Mouse (Mus musculus): Measurements from ENCODE around the gene 1700023F06Rik. TPM values are rescaled to one million over a fixed set of nuclear protein-coding genes. Genes with fewer than 3 reads are reported as not detected.
"Not testable (repeated sequence)": the region's sequence is repeated elsewhere in the genome, so short reads cannot be mapped to it uniquely, and the experiment has no call there.

The 1700023F06Rik gene
- polyA plus RNA-seq, 1 experiment from 2014 or later = 1.0 TPM

- H3K27ac ChIP-seq = no peak overlapping the region
- peaks cover 55% of the 10 kb centered on the region for H3K36me3 ChIP-seq
- 84% methylated on average over 9 of the region's 9 CpGs for WGBS
- no peak overlapping the region for H3K9ac ChIP-seq
- H3K9me3 ChIP-seq = no peaks in the 10 kb centered on the region
- peaks cover 15% of the 10 kb centered on the region for H3K4me1 ChIP-seq
- H3K4me3 ChIP-seq = no peak overlapping the region
- no peak for ATAC-seq (ENCODE audit: insufficient number of reproducible peaks, low FRiP score, low TSS enrichment, low read depth)
- H3K4me2 ChIP-seq = no peak overlapping the region
- no peaks in the 10 kb centered on the region for H3K27me3 ChIP-seq
These were observed 29.4 kb upstream of the 1700023F06Rik start for GRCm38 (mm10) chr11:103237757-103238156.

- WGBS = 73% methylated on average over 10 of the region's 10 CpGs
- no peak overlapping the region for H3K27ac ChIP-seq
- H3K36me3 ChIP-seq = peaks cover 52% of the 10 kb centered on the region
- no peak overlapping the region for H3K9ac ChIP-seq
- ATAC-seq (ENCODE audit: insufficient number of reproducible peaks, low FRiP score, low TSS enrichment, low read depth) = no peak
- peaks cover 15% of the 10 kb centered on the region for H3K4me1 ChIP-seq
- no peaks in the 10 kb centered on the region for H3K27me3 ChIP-seq
- H3K4me3 ChIP-seq = no peak overlapping the region
- no peak overlapping the region for H3K4me2 ChIP-seq
- H3K9me3 ChIP-seq = no peaks in the 10 kb centered on the region
These were observed 28.5 kb upstream of the 1700023F06Rik start for GRCm38 (mm10) chr11:103236903-103237302.

- H3K27me3 ChIP-seq = no peaks in the 10 kb centered on the region
- H3K4me2 ChIP-seq = no peak overlapping the region
- WGBS = 59% methylated on average over 6 of the region's 6 CpGs
- no peak overlapping the region for H3K4me3 ChIP-seq
- no peak for ATAC-seq (ENCODE audit: insufficient number of reproducible peaks, low FRiP score, low TSS enrichment, low read depth)
- no peak overlapping the region for H3K9ac ChIP-seq
- H3K36me3 ChIP-seq = peaks cover 51% of the 10 kb centered on the region
- peaks cover 15% of the 10 kb centered on the region for H3K4me1 ChIP-seq
- no peaks in the 10 kb centered on the region for H3K9me3 ChIP-seq
- H3K27ac ChIP-seq = no peak overlapping the region
These were observed 28.1 kb upstream of the 1700023F06Rik start for GRCm38 (mm10) chr11:103236431-103236830.

- 0 out of 2 replicates have a peak, but pooled peaks have one; percentile 22 for ATAC-seq (ENCODE audit: insufficient number of reproducible peaks, low FRiP score, low TSS enrichment, low read depth)
- Histone ChIP-seq H3K4me2 (no peak overlapping the region), H3K36me3 (peaks cover 58% of the 10 kb centered on the region), H3K4me3 (no peak overlapping the region), H3K27me3 (no peaks in the 10 kb centered on the region), H3K9ac (no peak overlapping the region), H3K9me3 (no peaks in the 10 kb centered on the region), H3K4me1 (peaks cover 11% of the 10 kb centered on the region), H3K27ac (peak overlapping the region; percentile 24; the same call in 1 of the 2 replicates)
- 67% methylated on average over 11 of the region's 11 CpGs for WGBS
These were observed 27.3 kb upstream of the 1700023F06Rik start for GRCm38 (mm10) chr11:103235702-103236101.

GRCm38 (mm10) chr11:103234447-103234846, 26.1 kb upstream of the 1700023F06Rik start:
- H3K36me3 ChIP-seq = peaks cover 64% of the 10 kb centered on the region
- no peak overlapping the region for H3K9ac ChIP-seq
- H3K4me1 ChIP-seq = peaks cover 3% of the 10 kb centered on the region; the same call in 1 of the 2 replicates
- no peak overlapping the region for H3K27ac ChIP-seq
- no peak overlapping the region for H3K4me3 ChIP-seq
- no peaks in the 10 kb centered on the region for H3K27me3 ChIP-seq
- 59% methylated on average over 1 of the region's 1 CpGs for WGBS
- no peaks in the 10 kb centered on the region for H3K9me3 ChIP-seq
- ATAC-seq (ENCODE audit: insufficient number of reproducible peaks, low FRiP score, low TSS enrichment, low read depth) = no peak
- H3K4me2 ChIP-seq = no peak overlapping the region

GRCm38 (mm10) chr11:103232966-103233365, 24.6 kb upstream of the 1700023F06Rik start:
- H3K27ac ChIP-seq = no peak overlapping the region
- no peaks in the 10 kb centered on the region for H3K27me3 ChIP-seq
- ATAC-seq (ENCODE audit: insufficient number of reproducible peaks, low FRiP score, low TSS enrichment, low read depth) = no peak
- no peaks in the 10 kb centered on the region for H3K9me3 ChIP-seq
- no peak overlapping the region for H3K9ac ChIP-seq
- no peak overlapping the region for H3K4me2 ChIP-seq
- H3K36me3 ChIP-seq = peaks cover 61% of the 10 kb centered on the region
- peaks cover 3% of the 10 kb centered on the region; the same call in 1 of the 2 replicates for H3K4me1 ChIP-seq
- 38% methylated on average over 7 of the region's 7 CpGs for WGBS
- H3K4me3 ChIP-seq = no peak overlapping the region

- 81% methylated on average over 7 of the region's 7 CpGs for WGBS
- H3K4me3 ChIP-seq = no peak overlapping the region
- H3K4me2 ChIP-seq = no peak overlapping the region
- H3K27me3 ChIP-seq = no peaks in the 10 kb centered on the region
- ATAC-seq (ENCODE audit: insufficient number of reproducible peaks, low FRiP score, low TSS enrichment, low read depth) = no peak
- H3K27ac ChIP-seq = no peak overlapping the region
- H3K4me1 ChIP-seq = peaks cover 3% of the 10 kb centered on the region; the same call in 1 of the 2 replicates
- H3K9me3 ChIP-seq = no peaks in the 10 kb centered on the region
- H3K9ac ChIP-seq = no peak overlapping the region
- H3K36me3 ChIP-seq = peaks cover 61% of the 10 kb centered on the region
These were observed 23.0 kb upstream of the 1700023F06Rik start for GRCm38 (mm10) chr11:103231367-103231766.

GRCm38 (mm10) chr11:103230626-103231025, 22.3 kb upstream of the 1700023F06Rik start:
- no peak overlapping the region for H3K9ac ChIP-seq
- H3K27me3 ChIP-seq = no peaks in the 10 kb centered on the region
- H3K9me3 ChIP-seq = no peaks in the 10 kb centered on the region
- H3K36me3 ChIP-seq = peaks cover 59% of the 10 kb centered on the region
- no peak overlapping the region for H3K4me2 ChIP-seq
- WGBS = 86% methylated on average over 19 of the region's 19 CpGs
- H3K4me3 ChIP-seq = no peak overlapping the region
- no peak for ATAC-seq (ENCODE audit: insufficient number of reproducible peaks, low FRiP score, low TSS enrichment, low read depth)
- no peak overlapping the region for H3K27ac ChIP-seq
- H3K4me1 ChIP-seq = peaks cover 3% of the 10 kb centered on the region; the same call in 1 of the 2 replicates

- no peak overlapping the region for H3K4me3 ChIP-seq
- H3K9me3 ChIP-seq = no peaks in the 10 kb centered on the region
- H3K27me3 ChIP-seq = no peaks in the 10 kb centered on the region
- peaks cover 62% of the 10 kb centered on the region for H3K36me3 ChIP-seq
- no peak overlapping the region for H3K27ac ChIP-seq
- H3K9ac ChIP-seq = no peak overlapping the region
- 97% methylated on average over 2 of the region's 2 CpGs for WGBS
- no peak overlapping the region for H3K4me2 ChIP-seq
- peaks cover 3% of the 10 kb centered on the region; the same call in 1 of the 2 replicates for H3K4me1 ChIP-seq
- ATAC-seq (ENCODE audit: insufficient number of reproducible peaks, low FRiP score, low TSS enrichment, low read depth) = no peak
These were observed 21.2 kb upstream of the 1700023F06Rik start for GRCm38 (mm10) chr11:103229608-103230007.

- WGBS = 55% methylated on average over 18 of the region's 18 CpGs
- H3K27me3 ChIP-seq = 0 out of 2 replicates have a peak, but pooled peaks cover 4% of the 10 kb centered on the region
- H3K4me1 ChIP-seq = peaks cover 6% of the 10 kb centered on the region; the same call in 1 of the 2 replicates
- H3K27ac ChIP-seq = peak overlapping the region; percentile 38; the same call in 1 of the 2 replicates
- H3K4me2 ChIP-seq = no peak overlapping the region
- H3K9me3 ChIP-seq = no peaks in the 10 kb centered on the region
- H3K36me3 ChIP-seq = peaks cover 81% of the 10 kb centered on the region
- no peak overlapping the region for H3K4me3 ChIP-seq
- H3K9ac ChIP-seq = no peak overlapping the region
- ATAC-seq (ENCODE audit: insufficient number of reproducible peaks, low FRiP score, low TSS enrichment, low read depth) = no peak
These were observed 15.6 kb upstream of the 1700023F06Rik start for GRCm38 (mm10) chr11:103223951-103224456.

- no peak overlapping the region for H3K4me2 ChIP-seq
- H3K4me3 ChIP-seq = no peak overlapping the region
- H3K9me3 ChIP-seq = no peaks in the 10 kb centered on the region
- 89% methylated on average over 10 of the region's 10 CpGs for WGBS
- H3K27ac ChIP-seq = no peak overlapping the region
- ATAC-seq (ENCODE audit: insufficient number of reproducible peaks, low FRiP score, low TSS enrichment, low read depth) = no peak
- peaks cover 76% of the 10 kb centered on the region for H3K36me3 ChIP-seq
- no peak overlapping the region for H3K9ac ChIP-seq
- H3K4me1 ChIP-seq = peaks cover 10% of the 10 kb centered on the region
- 0 out of 2 replicates have a peak, but pooled peaks cover 4% of the 10 kb centered on the region for H3K27me3 ChIP-seq
These were observed 15.1 kb upstream of the 1700023F06Rik start for GRCm38 (mm10) chr11:103223444-103223843.

- Histone ChIP-seq H3K4me1 (peaks cover 16% of the 10 kb centered on the region), H3K36me3 (peaks cover 71% of the 10 kb centered on the region)
- ATAC-seq (ENCODE audit: insufficient number of reproducible peaks, low FRiP score, low TSS enrichment, low read depth); H3K9ac ChIP-seq; H3K4me2 ChIP-seq; H3K9me3 ChIP-seq; H3K27me3 ChIP-seq; H3K4me3 ChIP-seq; H3K27ac ChIP-seq: not testable (repeated sequence)
- 87% methylated on average over 4 of the region's 4 CpGs for WGBS
These were observed 14.4 kb upstream of the 1700023F06Rik start for GRCm38 (mm10) chr11:103222718-103223117.
